Mouse (Mus musculus) liver, postnatal 0 days (tissue): Measurements from ENCODE around the gene Ctsw.

ENCODE experiments used
- CTCF ChIP-seq: sonication (generic); IDR thresholded peaks from 2 replicates; pipeline ENCODE4 v1.5.1; 2016; ENCODE audit warnings: antibody characterized with exemption, low read depth
- EP300 ChIP-seq: IDR thresholded peaks from 2 replicates; pipeline ENCODE4 v1.6.1; 2016; ENCODE audit warnings: antibody characterized with exemption, low read depth, mild to moderate bottlenecking

DNA sequence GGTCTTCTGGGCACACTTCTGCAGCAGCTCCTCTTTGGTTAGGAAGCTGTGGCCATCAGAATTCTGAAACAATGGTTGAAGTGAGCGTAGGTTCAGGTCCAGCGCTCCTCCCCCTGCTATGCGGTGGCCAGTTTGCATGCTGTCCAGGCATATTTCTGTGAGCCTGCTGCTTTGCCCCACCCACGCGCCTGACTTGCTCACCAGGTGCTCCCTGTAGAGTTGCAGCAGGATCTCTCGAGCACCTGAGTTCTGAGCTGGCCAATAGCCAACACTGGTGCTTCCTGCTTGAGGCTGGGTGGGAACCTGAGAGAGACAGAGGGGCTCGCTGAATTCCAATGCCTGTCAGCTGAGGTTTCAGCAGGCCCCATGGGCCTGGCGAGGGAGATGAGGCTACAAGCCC lies 18.0 kb upstream of the Ctsw start:
- no peak for TF ChIP-seq CTCF
- TF ChIP-seq EP300, result no peak
